Mouse (Mus musculus): ENCODE measurements around the gene Eps8. TPM values are rescaled to one million over a fixed set of nuclear protein-coding genes. Genes with fewer than 3 reads are reported as not detected.

The Eps8 gene
- polyA plus RNA-seq, 1 experiment from 2014 or later = 34.4 TPM

DNA sequence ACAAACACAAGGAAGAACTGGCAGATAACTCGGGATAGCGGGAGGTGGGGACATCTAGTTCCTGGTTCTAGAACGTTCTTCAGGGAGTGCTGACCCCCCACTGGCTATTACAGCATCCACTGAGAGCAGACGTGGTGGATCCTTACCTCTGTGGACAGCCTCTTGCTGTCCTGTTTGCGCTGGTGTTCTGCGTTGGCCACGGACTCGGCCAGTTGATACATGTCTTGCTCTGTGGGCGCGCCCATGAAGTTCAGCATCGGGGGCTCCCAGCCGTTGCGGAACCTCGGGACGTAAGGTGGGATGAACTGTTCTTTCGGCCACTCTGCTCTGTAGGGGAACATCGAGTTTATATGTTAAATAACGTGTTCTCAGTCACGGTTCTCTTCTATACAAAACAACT, 145.7 kb downstream of the Eps8 start:
- Histone ChIP-seq H3K9me3 (no peaks in the 10 kb centered on the region), H3K36me3 (peaks cover 73% of the 10 kb centered on the region), H3K27me3 (no peaks in the 10 kb centered on the region), H3K4me1 (no peaks in the 10 kb centered on the region), H3K9ac (no peak overlapping the region), H3K4me2 (no peak overlapping the region), H3K4me3 (no peak overlapping the region), H3K27ac (no peak overlapping the region)
- WGBS = 91% methylated on average over 19 of the region's 19 CpGs
- ATAC-seq (ENCODE audit: insufficient number of reproducible peaks, insufficient read depth, low FRiP score, low TSS enrichment, low read depth) = no peak

DNA sequence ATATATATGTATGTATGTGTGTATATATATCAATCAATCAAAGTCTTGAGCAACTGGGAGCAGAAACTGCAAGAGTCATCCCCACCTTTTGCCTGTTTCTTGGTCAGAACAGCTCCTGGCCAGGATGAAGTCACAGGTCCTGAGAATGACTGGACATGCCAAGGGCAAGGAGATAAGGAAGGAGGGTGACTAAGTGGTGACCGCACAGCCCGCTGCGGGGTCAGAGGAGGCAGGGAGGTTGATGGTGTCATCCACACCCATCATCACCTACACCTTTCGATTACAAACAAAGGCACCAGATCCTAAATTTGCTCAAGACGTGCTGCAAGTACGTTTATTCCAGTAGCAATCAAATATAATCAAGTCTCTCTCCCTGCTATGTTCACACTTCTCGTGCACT, 148.1 kb downstream of the Eps8 start:
- H3K9me3 ChIP-seq = no peaks in the 10 kb centered on the region
- no peak overlapping the region for H3K27ac ChIP-seq
- no peak for ATAC-seq (ENCODE audit: insufficient number of reproducible peaks, insufficient read depth, low FRiP score, low TSS enrichment, low read depth)
- WGBS = 95% methylated on average over 7 of the region's 7 CpGs
- no peaks in the 10 kb centered on the region for H3K27me3 ChIP-seq
- H3K4me1 ChIP-seq = no peaks in the 10 kb centered on the region
- peaks cover 60% of the 10 kb centered on the region for H3K36me3 ChIP-seq
- H3K4me3 ChIP-seq = no peak overlapping the region
- H3K9ac ChIP-seq = no peak overlapping the region
- H3K4me2 ChIP-seq = no peak overlapping the region

DNA sequence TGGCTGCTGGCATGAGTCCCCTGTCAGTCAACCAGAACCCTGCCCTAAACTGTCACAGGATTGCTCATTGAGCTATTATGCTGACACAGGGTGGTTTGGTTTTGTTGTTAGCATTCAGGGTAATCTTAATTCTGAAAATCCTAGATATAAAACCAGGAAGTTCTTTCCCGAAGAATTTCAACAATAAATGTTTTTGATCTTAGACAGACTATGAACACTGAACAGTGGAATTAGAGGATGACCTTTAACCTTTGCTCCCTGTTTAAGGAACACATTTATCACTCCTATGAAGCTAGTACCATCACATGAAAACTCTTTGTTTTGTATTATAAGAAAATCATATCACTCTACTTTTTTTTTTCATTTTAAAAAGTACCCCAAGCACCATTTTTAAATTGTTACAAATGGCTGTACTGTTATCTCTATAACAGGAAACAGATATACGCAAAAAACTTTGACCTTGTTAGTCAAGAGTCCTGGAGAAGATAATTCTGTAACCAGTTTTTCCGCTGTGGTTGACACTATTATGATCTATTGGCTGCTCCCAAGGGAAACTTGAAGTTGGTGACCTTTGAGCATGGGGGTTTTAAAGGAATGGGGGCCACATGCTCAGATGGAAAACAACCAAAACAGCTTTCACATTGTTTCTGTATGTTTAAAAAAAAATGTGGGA, 149.0 kb downstream of the Eps8 start:
- H3K4me2 ChIP-seq = no peak overlapping the region
- no peaks in the 10 kb centered on the region for H3K9me3 ChIP-seq
- no peaks in the 10 kb centered on the region for H3K4me1 ChIP-seq
- H3K36me3 ChIP-seq = peaks cover 51% of the 10 kb centered on the region
- ATAC-seq (ENCODE audit: insufficient number of reproducible peaks, insufficient read depth, low FRiP score, low TSS enrichment, low read depth) = no peak
- 78% methylated on average over 3 of the region's 3 CpGs for WGBS
- no peak overlapping the region for H3K4me3 ChIP-seq
- H3K27me3 ChIP-seq = no peaks in the 10 kb centered on the region
- no peak overlapping the region for H3K27ac ChIP-seq
- no peak overlapping the region for H3K9ac ChIP-seq

DNA sequence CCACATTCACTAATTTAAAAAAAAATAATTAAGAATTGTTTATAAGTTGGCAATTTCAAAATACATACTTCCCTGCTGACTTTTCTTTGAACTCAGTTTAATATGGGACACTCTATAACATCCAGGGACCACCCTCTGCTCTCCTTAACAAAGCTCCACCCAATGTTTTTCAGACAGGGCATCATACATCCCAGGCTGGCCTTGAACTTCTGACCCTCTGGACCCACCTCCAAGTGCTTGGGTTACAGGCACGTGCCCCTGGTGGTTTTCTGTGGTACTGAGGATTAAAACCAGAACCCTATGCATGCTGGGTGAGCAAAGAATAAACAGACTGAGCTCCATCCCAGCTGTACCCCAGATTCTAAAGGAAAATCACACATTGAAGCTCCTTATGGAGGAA, 150.6 kb downstream of the Eps8 start:
- 32% methylated on average over 1 of the region's 1 CpGs for whole genome bisulfite sequencing
- no peaks in the 10 kb centered on the region for H3K4me1 ChIP-seq
- no peak overlapping the region for H3K4me2 ChIP-seq
- no peaks in the 10 kb centered on the region for H3K27me3 ChIP-seq
- H3K36me3 ChIP-seq = peaks cover 53% of the 10 kb centered on the region
- no peak overlapping the region for H3K4me3 ChIP-seq
- H3K9ac ChIP-seq = no peak overlapping the region
- no peak overlapping the region for H3K27ac ChIP-seq
- H3K9me3 ChIP-seq = no peaks in the 10 kb centered on the region
- ATAC-seq (ENCODE audit: insufficient number of reproducible peaks, insufficient read depth, low FRiP score, low TSS enrichment, low read depth) = no peak

DNA sequence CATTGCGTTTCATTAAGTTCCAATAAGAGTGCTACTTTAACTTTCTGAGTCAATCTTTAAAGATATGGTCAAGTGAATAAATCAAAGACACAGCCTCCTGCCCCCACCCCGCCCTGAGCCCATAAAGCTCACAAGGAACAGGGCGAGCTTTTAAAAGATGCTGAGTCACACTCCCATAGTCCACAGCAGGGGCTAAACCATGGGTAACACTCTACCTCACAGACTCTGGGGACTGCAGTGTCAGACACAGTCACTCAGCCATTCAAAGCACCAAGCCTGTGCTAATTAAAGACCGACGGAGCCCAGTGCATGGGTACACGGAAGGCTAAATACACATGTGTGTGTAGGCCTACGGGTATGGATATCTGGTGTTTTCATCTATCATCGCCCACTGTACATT, 151.2 kb downstream of the Eps8 start:
- no peaks in the 10 kb centered on the region for H3K27me3 ChIP-seq
- peaks cover 53% of the 10 kb centered on the region for H3K36me3 ChIP-seq
- H3K9ac ChIP-seq = no peak overlapping the region
- H3K9me3 ChIP-seq = no peaks in the 10 kb centered on the region
- 86% methylated on average over 8 of the region's 8 CpGs for WGBS
- no peak overlapping the region for H3K27ac ChIP-seq
- no peak overlapping the region for H3K4me3 ChIP-seq
- H3K4me2 ChIP-seq = no peak overlapping the region
- no peak for ATAC-seq (ENCODE audit: insufficient number of reproducible peaks, insufficient read depth, low FRiP score, low TSS enrichment, low read depth)
- no peaks in the 10 kb centered on the region for H3K4me1 ChIP-seq

DNA sequence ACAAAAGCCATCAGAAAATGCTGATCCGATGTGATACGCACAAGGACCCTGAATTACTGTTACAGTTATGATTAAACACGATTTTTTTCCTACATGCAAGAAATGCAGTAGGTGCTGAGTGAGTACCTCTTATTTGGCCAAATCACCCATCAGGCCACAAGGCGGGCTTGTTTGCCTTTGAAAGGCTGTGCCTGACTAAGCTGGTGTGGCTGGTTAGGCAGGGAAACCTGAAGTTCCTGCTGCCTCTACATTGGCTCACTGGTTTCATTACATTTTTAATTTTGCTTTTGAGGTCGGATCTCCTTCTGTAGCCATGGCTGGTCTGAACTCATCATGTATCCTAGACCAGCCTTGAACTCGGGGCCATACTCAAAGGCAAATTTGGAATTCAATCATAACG, 151.7 kb downstream of the Eps8 start:
- WGBS = 86% methylated on average over 7 of the region's 7 CpGs
- Histone ChIP-seq H3K4me3 (no peak overlapping the region), H3K27me3 (no peaks in the 10 kb centered on the region), H3K27ac (no peak overlapping the region), H3K9ac (no peak overlapping the region), H3K9me3 (no peaks in the 10 kb centered on the region), H3K4me2 (no peak overlapping the region), H3K4me1 (no peaks in the 10 kb centered on the region), H3K36me3 (peaks cover 48% of the 10 kb centered on the region)
- no peak for ATAC-seq (ENCODE audit: insufficient number of reproducible peaks, insufficient read depth, low FRiP score, low TSS enrichment, low read depth)

DNA sequence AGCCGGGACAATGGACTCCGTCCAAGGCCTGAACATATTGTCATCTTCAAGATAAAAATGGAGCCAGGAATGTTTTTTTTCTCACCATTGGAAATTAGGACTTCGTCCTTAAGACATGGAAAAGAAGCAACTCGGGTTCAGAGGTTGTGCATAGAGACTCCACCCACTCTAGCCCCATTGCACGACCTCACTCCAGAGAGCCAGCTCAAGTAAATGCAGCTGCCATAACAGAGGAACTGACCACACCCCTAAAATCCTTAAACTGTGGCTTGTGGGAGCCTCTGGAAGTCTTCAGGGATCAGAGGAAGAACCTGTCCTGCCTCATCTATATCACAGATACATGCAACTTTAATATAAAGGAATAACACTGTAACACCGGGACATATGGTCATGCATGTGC, 155.9 kb downstream of the Eps8 start:
- H3K9me3 ChIP-seq = no peaks in the 10 kb centered on the region
- no peak for ATAC-seq (ENCODE audit: insufficient number of reproducible peaks, insufficient read depth, low FRiP score, low TSS enrichment, low read depth)
- H3K36me3 ChIP-seq = peaks cover 20% of the 10 kb centered on the region
- H3K27ac ChIP-seq = no peak overlapping the region
- no peak overlapping the region for H3K9ac ChIP-seq
- no peaks in the 10 kb centered on the region for H3K27me3 ChIP-seq
- H3K4me2 ChIP-seq = no peak overlapping the region
- WGBS = 73% methylated on average over 6 of the region's 6 CpGs
- no peak overlapping the region for H3K4me3 ChIP-seq
- no peaks in the 10 kb centered on the region for H3K4me1 ChIP-seq

DNA sequence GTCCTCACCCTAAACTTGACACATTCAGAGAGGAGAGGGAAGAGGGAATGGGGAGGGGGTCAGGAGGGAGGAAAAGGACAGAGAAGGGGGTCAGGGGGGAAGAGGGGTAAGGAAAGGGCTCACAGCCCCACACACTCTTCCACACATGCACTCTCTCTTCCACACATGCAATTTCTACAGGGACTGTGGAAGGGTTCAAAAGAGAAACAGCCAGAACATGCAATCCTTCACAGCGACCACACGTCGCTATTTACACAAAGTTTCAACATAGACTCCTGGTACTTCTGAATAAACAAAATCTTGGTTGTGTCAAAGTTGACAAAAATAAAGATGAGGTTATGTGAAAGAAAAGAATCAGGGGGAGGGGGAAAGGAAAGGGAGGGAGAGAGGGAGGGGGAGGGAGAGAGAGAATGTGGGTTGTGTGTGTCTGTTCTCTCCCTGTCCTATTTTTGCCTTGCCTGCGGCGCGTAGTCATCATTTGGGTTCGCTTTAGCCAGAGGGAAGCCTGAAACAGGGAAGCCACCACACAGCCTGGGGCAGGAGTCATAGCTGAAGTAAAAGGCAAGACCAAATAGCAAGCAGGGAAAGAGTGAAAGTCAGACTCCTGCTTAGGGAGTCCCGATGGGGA, 157.4 kb downstream of the Eps8 start:
- no peak overlapping the region for H3K4me2 ChIP-seq
- H3K9ac ChIP-seq = no peak overlapping the region
- no peaks in the 10 kb centered on the region for H3K4me1 ChIP-seq
- ATAC-seq (ENCODE audit: insufficient number of reproducible peaks, insufficient read depth, low FRiP score, low TSS enrichment, low read depth) = no peak
- H3K9me3 ChIP-seq = no peaks in the 10 kb centered on the region
- WGBS = 75% methylated on average over 8 of the region's 8 CpGs
- H3K4me3 ChIP-seq = no peak overlapping the region
- H3K36me3 ChIP-seq = peaks cover 20% of the 10 kb centered on the region
- no peak overlapping the region for H3K27ac ChIP-seq
- H3K27me3 ChIP-seq = no peaks in the 10 kb centered on the region

DNA sequence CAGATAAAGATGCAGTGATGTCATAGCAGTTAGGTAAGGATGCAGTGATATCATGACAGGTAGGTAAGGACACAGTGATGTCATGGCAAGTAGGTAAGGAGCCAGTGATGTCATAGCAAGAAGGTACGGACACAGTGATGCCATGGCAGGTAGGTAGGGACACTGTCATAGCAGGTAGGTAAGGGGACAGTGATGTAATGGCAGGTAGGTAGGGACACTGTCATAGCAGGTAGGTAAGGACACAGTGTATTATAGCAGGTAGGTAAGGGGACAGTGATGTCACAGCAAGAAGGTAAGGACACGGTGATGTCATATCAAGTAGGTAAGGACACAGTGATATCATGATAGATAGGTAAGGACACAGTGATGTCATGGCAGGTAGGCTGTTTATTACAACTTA, 158.1 kb downstream of the Eps8 start:
- no peak overlapping the region for H3K4me2 ChIP-seq
- H3K4me1 ChIP-seq = no peaks in the 10 kb centered on the region
- no peaks in the 10 kb centered on the region for H3K27me3 ChIP-seq
- ATAC-seq (ENCODE audit: insufficient number of reproducible peaks, insufficient read depth, low FRiP score, low TSS enrichment, low read depth) = no peak
- no peak overlapping the region for H3K4me3 ChIP-seq
- 97% methylated on average over 2 of the region's 2 CpGs for WGBS
- H3K9ac ChIP-seq = no peak overlapping the region
- H3K27ac ChIP-seq = no peak overlapping the region
- H3K36me3 ChIP-seq = peaks cover 20% of the 10 kb centered on the region
- H3K9me3 ChIP-seq = no peaks in the 10 kb centered on the region

DNA sequence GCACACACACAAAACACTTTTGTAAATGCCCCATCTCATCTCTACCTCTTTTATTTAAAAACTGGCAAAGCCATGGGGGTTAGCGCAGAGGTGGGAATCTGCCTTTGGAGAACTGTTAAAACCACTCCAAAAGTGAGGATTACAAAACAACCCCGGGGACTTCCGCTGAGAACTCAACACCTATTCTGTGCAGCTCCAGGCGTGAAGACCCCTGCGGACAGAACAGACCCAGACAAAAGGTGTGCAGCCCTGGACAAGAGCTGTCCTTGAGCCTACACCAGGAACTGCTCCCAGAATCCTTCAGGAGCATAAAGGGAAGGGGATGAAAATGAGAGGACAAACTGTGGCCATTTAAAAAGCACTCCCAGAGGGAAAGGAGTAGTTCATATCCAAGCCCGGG, 159.4 kb downstream of the Eps8 start:
- Histone ChIP-seq H3K36me3 (peaks cover 17% of the 10 kb centered on the region), H3K9ac (no peak overlapping the region), H3K4me1 (no peaks in the 10 kb centered on the region), H3K27me3 (no peaks in the 10 kb centered on the region), H3K4me3 (no peak overlapping the region), H3K27ac (no peak overlapping the region), H3K9me3 (no peaks in the 10 kb centered on the region), H3K4me2 (no peak overlapping the region)
- ATAC-seq (ENCODE audit: insufficient number of reproducible peaks, insufficient read depth, low FRiP score, low TSS enrichment, low read depth) = no peak
- 89% methylated on average over 6 of the region's 6 CpGs for WGBS

DNA sequence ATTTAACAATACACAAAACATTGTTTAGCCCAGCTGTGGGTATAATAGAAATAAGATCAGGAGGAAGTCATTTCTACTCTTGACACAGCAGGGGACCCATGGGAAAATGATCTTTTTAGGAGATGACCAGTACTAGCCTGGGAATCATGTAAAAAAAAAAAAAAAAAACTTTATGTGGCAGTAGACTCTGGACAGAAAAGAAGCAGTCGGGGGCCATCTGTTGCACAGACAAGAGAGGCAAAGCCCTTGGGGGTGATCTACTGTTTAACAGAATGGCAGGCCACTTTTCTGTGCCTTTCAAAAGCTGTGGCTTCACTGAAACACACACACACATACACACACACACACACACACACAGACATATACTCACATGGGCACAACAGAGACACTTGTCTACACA, 159.9 kb downstream of the Eps8 start:
- Histone ChIP-seq H3K9ac (no peak overlapping the region), H3K9me3 (no peaks in the 10 kb centered on the region), H3K27ac (no peak overlapping the region), H3K27me3 (no peaks in the 10 kb centered on the region), H3K4me2 (no peak overlapping the region), H3K36me3 (peaks cover 18% of the 10 kb centered on the region), H3K4me3 (no peak overlapping the region), H3K4me1 (no peaks in the 10 kb centered on the region)
- ATAC-seq (ENCODE audit: insufficient number of reproducible peaks, insufficient read depth, low FRiP score, low TSS enrichment, low read depth) = no peak
- whole genome bisulfite sequencing = 60% methylated on average over 1 of the region's 1 CpGs

DNA sequence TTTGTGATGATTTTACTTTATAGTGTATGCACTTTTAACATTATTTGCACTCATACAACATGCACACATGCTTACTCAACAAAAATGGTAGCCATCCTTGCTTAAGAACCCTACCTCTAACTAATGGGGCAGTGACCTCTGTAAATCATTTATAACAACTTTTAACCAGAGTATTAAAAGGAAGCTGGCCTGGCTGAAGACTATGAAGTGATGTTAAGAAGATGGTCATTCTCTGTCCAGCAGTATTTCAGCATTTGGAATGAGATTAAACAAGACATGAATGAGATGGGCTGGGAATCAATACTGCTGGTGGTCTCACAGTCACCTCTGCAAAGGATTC, 160.6 kb downstream of the Eps8 start:
- ATAC-seq (ENCODE audit: insufficient number of reproducible peaks, insufficient read depth, low FRiP score, low TSS enrichment, low read depth) = no peak
- Histone ChIP-seq H3K27me3 (no peaks in the 10 kb centered on the region), H3K9ac (no peak overlapping the region), H3K36me3 (peaks cover 18% of the 10 kb centered on the region), H3K4me1 (no peaks in the 10 kb centered on the region), H3K4me2 (no peak overlapping the region), H3K4me3 (no peak overlapping the region), H3K9me3 (no peaks in the 10 kb centered on the region), H3K27ac (no peak overlapping the region)
